Mouse (Mus musculus) c-Kit-positive CD71-positive TER-119-positive erythroid progenitor cells, embryonic 14.5 days (primary cell): ENCODE measurements around the gene Slc38a10.

Experiments
- DNase-seq: peaks from one replicate; pipeline ENCODE4 v3.0.0-alpha.2; 2013; ENCODE audit warnings: low spot score

Gene Slc38a10

DNA sequence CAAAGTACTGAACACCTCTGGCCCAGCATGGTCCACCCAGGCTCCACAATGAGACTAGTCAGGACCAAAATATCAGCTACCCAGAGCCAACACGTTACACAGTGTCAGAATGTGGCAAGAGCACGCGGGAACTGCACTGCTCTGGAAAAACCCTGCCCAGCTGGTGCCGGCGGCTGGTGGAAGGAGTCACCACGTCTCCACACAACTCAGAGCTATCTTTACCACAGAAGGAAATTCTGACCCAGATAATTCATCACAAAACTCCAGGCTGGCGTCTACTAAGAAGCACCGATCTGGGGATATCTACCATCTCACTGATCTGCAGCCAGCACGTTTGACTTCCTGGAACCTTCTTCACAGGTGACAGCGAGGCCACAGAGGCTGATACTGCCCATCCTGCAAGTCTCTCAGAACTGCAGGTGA lies 11.8 kb downstream of the Slc38a10 start:
- no peak for DNase-seq

DNA sequence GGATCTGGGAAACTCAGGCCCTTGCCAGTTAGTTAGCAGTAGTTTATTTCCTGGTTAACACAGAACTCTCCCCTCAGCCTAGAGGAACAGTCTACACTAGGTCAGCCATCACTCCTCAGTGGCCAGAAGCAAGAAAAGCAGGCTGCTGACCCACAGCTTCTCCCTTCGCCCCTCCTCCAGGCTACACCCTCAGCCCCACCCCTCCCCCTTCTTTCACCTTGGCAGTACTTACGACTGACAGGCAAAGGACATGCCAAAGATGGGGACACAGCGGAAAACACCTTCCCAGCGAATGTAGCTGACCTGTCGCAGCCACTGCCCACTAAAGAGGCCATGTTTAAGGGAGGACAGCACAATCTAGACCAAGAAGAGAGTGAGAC lies 13.5 kb downstream of the Slc38a10 start:
- DNase-seq = no peak

DNA sequence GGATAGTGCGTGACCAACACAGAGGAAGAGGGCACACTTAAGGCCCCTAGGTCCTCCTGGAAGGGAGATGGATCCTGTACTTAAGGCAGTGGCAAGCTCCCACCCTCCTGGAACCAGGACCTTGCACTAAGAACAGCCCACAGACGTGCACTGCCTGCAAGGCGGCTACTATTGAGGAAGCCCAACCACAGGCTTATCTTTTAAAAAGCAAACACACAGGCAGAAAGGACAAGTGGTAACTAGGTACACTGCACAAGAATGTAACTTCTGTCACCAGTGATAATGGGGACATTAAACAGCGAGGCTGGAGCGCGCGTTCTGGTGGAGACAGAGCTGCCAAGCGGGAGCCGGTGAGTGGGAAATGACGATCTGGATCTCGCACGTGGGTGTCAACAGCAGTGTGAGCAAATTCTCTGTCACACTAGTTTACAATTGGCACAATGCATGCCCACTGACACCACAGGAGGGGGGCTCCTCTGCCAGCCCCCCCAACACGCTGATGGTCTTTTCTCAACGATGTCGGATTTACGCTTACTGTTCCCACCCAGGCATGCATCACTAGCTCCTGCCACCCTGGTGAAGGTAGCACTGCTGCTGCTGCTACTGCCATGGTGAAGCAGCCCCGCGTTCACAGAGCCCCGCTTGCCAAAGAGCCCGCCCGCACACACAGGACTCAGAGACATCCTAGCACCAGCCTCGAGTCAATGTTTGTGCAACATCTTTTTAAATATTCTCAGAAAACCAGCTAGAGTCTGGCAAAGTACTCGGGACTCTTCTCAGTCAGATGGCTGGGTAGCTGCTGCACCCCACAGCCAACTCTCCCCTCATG lies 14.1 kb downstream of the Slc38a10 start:
- DNase-seq = peak; percentile 37

DNA sequence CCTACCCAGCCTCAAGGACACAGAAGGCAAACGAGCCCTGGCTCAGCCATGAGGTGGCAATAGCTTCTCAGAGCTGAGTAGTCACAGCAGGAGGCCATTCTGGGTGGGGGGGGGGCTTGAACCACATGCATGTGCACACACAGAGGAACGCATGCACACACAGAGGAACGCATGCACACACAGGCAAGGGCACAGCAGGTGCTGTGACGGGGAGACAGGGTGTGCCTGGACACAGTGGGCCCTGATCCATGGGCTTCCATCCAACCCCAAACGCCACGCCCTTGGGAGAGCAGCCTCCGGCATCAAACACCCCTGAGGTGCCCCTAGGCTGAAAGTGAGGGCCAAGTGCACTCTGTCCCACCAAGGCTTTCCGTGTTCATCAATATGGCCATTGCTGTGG lies 15.0 kb downstream of the Slc38a10 start:
- no peak for DNase-seq

DNA sequence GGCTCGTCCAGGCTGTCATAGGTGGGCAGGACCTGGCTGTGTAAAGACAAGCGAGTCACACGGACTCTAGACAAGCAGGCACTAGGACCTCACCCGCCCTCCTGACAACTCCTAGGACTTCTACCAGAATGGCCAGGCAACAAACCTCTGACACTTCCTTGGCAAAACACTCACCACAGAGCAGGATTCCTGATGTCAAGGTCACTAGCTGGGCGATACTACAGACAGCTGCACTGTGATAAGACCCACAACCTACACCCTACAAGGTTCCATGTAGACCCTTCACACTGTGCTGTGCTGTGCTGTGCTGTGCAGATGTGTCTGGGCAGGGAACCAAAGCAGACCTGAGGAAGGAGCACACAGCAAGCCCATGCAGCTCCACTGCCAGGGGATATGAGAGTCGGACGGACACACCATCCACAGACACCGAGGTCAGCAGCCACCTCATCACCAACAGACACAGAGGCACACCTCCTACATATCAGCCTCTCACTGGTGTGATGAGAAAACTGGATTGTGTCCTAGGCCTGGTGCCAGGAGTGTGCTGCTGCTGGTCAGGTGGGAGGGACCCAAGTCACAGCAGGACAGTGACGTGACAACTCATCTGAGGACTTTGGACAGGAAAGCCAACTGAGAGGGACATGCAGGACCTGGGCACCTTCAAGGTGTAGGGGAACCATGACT lies 16.2 kb downstream of the Slc38a10 start:
- no peak for DNase-seq

DNA sequence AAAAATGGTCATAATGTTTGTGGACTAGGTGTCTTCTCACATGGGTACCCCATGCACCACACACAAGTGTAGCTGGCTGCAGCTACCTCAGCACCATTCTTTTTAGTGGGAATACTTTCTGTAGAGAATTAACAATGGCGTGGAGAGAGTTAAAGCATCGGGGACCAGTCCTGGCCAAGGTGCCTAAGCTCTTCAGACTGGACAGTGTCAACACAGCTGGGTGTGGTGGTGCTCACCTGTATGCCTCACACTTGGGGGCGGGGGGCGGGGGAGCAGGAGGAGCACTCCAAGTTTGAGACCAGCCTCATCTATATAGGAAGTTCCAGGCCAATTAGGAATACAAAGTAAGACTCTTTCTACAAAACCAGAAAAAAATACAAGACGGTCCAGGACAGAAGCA lies 17.0 kb downstream of the Slc38a10 start:
- DNase-seq = no peak

DNA sequence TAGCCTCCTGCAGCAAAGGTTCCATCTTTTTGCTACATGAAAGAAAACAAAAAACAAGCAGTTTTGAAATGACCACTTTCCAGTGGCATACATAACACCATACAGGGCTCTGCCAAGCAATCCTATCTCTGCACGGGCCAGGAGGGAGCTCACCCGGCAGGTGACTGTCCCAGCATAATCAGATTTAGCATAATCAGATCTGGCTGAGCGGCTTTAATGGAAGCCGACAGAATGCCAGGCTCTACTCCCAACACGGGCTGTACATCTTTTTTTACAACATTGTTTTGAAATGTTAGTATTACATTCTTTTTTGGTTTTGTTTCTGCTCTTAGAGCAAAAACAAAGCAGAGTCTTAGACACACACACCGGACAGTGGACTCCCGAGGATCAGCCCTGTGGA lies 21.9 kb downstream of the Slc38a10 start:
- DNase-seq = no peak

DNA sequence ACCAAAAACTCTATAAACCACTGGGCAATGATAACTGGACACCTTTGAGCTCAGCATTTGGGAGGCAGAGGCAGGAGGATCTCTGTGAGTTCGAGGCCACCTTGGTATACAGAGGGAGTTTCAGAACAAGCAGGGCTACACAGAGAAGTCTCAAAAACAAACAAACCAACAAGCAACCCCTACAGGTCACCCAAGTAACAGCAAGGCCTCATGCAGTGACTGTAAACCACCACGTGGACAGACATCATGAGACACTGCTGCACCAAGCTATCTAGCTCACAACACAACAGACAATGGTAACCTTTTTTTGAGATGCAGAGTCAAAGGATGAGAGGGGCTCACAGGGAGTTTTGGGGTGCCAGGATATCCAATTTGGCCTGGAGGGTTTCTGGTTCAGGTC lies 24.3 kb downstream of the Slc38a10 start:
- no peak for DNase-seq

DNA sequence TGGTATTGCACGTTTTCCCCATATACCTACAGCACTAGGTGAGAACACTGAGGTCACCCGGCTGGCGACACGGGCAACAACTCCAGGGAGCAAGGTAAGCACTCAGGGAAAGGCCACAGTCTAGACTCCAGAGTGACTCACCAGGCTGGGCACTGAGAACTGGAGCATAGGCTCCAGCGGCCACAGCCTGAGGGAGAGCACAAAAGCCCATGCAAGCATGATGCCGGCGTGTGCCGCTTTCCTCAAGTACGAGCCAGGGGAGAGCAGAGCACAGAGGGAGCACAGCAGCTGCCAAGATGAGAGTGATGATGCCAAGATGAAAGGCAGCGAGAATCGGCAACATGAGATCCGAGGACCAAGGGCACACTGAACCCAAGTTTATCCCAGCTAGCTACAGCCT lies 29.0 kb downstream of the Slc38a10 start:
- DNase-seq = no peak

DNA sequence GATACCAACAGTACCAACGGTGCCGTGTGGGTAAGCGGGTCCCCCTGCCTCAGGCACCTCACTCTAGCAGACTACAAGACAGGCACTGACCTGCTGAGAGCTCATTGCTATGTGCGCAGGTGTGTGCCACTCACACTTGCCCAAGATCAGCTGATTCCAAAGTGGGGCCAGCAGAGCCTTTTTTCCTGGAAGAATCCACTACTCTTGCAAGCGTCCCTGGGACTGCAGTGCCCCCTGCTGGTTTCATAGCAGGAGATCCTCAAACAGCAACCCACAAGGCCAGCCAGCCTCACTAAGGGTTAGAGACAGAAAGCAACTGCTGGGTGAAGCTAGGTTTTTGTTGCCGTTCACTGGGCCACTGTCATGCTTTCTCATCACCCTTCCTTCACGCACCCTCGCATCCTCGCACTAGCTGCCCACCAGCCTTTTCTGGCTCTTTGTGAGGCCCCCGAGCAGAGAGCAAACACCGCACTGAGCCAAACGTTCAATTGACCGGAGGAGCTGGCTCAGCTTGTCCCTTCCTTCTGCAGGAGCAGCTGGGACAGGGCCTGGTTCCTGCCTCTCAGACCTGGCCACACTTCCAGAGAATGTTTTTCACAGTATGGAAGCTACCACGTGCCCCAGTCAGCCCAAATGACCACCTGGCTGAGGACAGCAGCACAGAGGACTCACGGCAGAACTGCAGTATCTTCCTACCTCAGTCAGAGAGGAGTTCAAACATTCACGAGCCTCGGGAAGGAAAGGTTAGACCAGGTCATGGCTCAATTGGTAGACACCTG lies 30.3 kb downstream of the Slc38a10 start:
- DNase-seq = peak; percentile 42

DNA sequence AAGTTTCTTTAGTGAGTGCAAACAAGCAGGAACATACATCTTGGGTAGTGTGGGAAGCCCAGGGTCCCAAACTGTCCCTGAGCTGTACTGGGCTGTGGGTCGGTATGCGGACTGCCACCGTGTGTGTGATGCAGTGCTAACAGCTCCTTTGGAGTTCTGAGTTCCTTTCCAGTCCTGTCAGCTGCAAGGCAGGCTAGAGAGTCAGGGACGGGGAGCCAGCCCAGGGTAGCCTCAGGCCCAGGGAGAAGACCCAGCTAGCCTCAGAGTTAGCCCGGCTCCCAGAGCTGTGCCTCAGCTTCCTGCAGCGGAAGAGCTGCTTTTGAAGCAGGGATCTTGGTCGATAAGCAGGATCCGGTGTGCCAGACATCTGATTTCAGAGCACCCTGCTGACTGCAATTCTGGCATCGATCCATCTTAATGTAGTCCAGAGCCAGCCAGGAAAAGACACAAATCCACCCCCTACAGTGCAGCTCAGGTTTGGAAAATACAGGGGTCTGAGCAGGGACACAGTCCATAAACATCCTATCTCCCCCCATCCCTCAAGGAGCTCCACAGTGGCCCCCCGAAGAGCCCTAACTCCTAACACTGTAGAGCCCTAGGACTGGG lies 31.1 kb downstream of the Slc38a10 start:
- no peak for DNase-seq

DNA sequence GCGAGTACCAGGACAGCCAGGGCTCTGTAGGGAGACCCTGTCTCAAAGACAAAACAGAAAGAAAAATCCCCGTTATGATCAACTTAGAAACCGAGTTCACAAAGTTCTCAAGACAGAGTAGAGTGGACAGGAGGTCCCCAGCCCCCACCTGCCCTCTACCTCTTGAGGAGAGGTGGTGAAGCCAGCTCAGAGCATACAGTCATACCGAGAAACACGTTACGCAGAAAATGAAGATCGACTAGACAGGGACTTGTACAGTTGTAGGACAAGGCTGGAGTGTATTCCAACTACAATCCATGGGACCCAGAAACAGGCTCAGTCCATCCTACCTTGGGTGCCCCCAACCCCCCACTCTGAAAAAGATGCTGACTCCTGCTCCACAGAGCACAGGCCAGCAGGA lies 32.0 kb downstream of the Slc38a10 start:
- DNase-seq = no peak

DNA sequence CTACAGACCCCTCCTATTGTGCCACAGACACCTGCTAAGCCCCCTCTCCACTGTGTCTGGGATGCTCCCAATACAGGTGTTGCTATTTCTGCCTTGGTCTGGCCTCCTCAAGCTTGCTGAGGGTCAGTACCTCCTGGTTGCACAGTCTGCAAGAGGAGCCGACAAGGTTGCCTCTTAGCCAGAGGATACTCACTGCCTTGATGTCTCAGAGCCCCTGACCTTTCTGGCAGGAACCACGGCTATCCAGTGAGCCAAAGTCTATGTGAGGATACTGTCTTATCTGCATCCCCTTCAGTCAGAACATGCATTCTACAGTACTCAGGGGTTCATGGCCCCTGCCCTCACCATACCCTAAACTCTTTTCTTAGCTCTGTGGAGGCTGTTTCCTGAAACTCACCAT lies 33.5 kb downstream of the Slc38a10 start:
- no peak for DNase-seq

DNA sequence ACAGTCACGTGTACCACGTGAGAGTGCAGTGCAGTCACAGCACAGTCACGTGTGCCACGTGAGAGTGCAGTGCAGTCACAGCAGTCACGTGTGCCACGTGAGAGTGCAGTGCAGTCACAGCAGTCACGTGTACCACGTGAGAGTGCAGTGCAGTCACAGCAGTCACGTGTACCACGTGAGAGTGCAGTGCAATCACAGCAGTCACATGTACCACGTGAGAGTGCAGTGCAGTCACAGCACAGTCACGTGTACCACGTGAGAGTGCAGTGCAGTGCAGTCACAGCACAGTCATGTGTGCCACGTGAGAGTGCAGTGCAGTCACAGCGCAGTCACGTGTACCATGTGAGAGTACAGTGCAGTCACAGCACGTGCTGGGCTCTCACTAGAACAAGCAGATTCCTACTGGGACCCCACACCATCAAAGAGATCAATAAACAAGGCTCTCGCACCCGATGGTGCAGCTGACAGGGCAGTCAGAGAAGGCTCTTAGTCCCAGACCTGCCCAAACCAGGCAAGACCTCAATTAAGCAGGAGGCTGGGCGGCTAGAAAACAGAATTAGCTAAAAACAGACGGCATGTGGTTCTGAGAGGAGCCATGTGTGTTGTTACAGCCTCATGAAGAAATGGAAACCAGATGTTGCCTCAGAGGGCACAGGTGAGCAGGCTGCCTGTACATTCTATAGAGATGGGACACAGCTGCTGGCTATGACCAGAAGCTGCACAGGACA lies 36.5 kb downstream of the Slc38a10 start:
- no peak for DNase-seq

DNA sequence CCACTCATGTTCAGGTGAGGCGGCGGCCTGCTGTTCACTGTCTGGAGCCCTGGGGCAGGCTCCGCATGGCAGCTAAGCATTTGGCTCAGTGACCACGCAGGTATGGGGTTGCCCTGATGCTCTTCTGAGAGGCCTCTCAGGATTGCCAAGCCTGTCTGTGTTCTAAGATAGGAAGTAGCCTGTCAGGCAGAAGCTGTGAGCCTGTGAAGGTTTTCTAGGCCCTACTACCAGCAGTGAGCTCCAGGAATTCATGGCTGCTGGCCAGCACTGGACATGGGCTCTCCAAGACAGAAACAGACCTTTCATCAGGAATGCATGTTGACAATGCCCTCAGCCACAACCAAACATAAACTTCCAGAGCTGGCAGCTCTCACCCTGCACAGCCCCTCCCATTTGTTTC lies 39.0 kb downstream of the Slc38a10 start:
- DNase-seq = no peak

DNA sequence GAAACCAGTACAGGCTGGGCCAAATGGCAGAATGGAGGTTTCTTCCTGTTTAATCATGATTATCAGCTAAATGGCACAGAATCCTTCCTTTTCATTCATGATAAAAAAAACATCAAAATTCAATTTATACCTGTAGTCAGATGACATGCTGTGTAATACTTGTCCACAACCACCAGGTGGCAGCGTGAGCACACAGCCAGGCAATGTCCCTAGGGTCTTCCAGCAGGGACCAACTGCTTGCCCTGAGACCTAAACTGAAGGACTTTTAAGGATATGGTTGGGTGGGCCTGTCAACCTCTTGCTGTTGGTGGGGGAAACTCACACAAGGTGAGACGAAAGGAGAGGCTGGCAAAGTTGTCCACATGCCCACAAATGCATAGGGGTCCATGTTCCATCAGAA lies 40.1 kb downstream of the Slc38a10 start:
- DNase-seq = peak; percentile 40

DNA sequence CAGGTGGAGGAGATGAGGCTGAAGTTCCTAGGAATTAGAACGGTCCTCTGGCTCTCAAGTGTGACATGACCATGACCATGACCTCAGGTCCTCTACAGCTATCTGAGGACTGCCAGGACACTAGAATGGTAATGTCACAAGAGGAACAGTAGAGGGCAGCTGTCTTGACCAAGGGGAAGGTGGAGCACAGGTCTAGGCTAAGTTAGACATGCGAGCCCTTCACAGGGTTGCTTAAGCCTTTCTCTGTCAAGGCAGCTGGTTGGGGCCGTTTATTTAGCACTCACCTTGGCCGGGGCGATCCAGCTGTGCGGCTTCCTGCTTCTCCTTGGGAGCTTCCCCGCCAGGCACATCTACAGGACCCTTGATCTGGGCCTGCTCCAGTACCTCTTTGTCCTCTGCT lies 40.6 kb downstream of the Slc38a10 start:
- DNase-seq = no peak

DNA sequence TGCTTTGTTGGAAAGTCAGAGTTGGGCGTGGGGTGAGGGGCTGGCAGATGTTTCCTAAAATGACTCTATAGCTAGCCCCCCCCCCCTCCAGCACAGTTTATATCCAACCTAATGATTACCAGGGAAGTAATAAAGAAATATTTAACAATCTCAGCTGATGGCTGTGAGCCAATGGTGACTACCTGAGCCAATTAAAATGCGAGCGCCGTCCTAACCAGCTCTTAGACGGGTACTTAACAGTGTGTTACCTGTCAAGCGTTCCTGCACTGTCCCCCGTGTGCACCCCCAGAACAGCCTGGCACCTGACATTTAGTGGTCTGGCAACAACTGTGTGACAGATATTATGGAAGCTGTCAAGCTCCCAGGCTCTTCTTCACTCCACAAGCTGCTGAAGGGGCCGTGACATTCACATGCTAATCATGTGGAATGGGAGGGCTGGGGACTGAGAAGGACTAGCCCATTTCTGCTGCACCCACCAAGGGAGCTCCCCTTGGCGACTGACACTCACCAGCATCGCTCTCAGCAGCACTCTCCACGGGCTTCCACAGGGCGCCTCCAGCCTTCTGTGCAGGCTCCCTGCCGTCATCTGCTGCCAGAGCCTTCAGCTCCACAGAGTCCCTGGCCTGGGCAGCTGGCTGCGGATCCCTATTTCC lies 41.5 kb downstream of the Slc38a10 start:
- no peak for DNase-seq

DNA sequence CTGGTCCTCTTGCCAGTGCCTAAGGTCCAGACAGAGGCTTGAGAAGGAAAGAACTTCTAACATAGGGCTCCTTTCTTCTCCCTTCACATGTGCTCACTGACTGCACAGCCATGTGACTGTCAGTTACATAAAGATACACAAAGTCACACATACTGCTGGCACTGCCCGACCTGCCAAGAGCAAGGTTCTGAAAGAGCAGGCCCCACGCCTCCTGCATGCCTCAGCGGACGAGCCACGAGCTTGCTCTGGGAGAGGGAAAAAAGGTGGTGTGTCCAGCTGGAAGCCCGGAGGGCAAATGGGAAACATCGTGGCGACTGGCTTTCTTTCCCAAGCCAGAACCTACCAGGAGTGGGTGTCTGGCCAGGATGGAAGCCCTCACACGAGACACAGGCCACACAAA lies 43.4 kb downstream of the Slc38a10 start:
- no peak for DNase-seq

DNA sequence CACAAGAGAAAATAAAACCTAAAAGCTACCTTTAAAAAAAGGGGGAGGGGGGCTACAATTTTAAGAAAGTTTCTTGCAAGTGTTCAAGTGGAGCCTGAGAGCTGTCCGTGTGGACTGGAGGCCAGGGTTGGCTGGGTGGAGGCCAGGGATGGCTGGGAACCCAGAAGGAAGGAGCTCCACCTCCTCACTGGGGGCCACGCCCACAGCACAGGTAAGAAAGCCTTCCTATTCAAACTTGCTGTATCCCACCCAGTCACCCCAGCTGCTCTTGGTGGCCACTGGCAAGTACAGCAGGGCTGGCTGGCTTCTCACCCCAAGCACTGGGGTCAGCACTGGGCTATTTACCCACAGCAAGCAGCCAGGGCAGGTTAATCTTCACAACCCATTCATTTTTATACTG lies 44.1 kb downstream of the Slc38a10 start:
- DNase-seq = no peak

DNA sequence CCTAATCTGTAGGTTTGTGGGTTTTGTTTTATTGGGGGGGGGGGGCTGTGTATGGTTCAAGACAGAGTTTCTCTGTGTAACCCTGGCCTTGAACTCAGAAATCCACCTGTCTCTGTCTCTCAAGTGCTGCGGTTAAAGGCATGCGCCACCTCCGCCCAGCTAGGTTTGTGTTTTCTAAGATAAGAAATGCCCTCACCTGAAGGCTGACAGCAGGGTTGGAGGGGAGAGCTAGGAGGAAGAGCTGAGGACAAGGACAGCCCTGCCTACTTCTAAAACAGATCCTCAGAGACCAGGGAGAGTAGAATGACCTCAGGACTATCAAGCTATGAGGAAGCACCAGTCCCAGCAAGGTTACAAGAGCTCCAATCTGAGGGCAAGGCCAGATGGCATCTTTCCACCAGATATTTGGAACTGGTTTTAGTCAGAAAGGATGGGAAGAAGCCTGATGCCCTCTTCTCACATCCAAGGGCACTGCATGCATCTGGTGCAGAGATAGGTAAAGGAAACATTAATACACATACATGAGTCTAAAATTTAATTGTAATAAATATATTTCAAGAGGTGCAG lies 47.6 kb downstream of the Slc38a10 start:
- DNase-seq = no peak
